Mouse (Mus musculus): ENCODE measurements around the gene Cdc42ep4. TPM values are rescaled to one million over a fixed set of nuclear protein-coding genes. Genes with fewer than 3 reads are reported as not detected.

Gene Cdc42ep4
- polyA plus RNA-seq, 1 experiment from 2014 or later, result 102 TPM

DNA sequence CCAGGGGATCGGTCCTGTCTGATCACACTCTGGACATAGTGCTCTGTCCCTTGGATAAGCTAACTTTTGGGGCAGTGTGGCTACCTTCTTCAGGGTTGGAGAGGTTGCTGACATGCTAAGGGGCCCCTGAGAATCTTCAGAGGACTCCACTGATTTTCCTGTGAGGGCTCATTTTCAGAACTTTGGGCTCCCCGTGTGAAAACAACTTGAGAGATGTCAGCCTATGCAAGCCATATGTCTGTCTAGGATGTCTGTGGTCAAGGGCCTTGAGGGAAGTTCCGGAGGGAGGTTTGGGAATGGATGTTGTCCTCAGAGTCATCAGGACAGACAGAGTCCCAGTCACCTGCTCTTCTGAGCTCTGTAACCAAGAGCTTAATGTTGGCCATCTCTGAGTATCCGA, 34.7 kb upstream of the Cdc42ep4 start:
- Histone ChIP-seq H3K4me1 (peaks cover 62% of the 10 kb centered on the region), H3K4me3 (peak overlapping the region; percentile 38), H3K27ac (peak overlapping the region; percentile 97), H3K9ac (0 out of 2 replicates have a peak overlapping the region, but pooled peaks have one; percentile 67), H3K36me3 (no peaks in the 10 kb centered on the region), H3K9me3 (no peaks in the 10 kb centered on the region), H3K4me2 (replicated peaks) (peak overlapping the region; percentile 66), H3K27me3 (no peaks in the 10 kb centered on the region)
- ATAC-seq (ENCODE audit: low FRiP score, low read depth), result 0 out of 2 replicates have a peak, but pooled peaks have one; percentile 0
- WGBS, result 48% methylated on average over 4 of the region's 4 CpGs

DNA sequence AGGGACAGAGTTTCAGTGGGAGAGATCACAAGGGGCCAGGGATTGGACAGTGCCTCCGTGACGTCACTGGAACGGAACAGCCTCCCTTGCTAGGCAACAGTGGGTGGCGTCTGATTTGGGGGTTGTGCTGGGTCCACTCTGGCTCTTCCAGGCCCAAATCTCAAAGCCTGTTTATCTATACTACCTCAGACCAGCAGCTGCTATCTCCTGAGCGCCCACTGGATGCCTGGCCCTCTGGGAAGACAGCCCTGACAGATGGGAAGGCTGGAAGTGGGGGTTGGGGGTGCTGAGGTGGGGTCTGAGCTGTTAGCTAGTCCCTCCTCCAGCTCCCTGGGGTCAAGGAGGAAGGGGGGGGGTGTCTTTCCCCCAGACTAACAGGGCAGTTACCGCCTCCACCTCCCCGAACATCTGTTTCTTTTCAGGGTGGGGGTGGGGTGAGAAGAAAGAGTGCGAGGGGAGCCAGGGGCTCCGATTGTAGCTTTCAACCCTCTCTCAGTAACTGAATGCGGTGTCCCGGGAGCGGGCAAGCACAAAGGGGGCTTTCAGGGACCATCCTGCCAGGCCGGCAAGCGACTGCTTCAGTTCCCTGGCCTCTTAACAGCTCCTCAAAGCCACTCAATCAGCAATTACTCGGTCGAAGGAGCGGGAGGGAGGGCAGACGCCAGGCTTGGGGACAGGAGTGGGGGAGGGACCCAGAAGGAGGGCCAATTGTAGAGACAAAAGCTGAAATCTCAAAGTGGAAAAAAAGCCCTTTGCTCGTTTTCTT, 33.9 kb upstream of the Cdc42ep4 start:
- Histone ChIP-seq H3K9me3 (no peaks in the 10 kb centered on the region), H3K4me3 (peak overlapping the region; percentile 38), H3K36me3 (no peaks in the 10 kb centered on the region), H3K27me3 (no peaks in the 10 kb centered on the region), H3K27ac (peak overlapping the region; percentile 97), H3K4me1 (peaks cover 64% of the 10 kb centered on the region), H3K9ac (peak overlapping the region; percentile 67), H3K4me2 (replicated peaks) (peak overlapping the region; percentile 66)
- peak; percentile 92 for ATAC-seq (ENCODE audit: low FRiP score, low read depth)
- WGBS, result under 1% methylated on average over 19 of the region's 19 CpGs

DNA sequence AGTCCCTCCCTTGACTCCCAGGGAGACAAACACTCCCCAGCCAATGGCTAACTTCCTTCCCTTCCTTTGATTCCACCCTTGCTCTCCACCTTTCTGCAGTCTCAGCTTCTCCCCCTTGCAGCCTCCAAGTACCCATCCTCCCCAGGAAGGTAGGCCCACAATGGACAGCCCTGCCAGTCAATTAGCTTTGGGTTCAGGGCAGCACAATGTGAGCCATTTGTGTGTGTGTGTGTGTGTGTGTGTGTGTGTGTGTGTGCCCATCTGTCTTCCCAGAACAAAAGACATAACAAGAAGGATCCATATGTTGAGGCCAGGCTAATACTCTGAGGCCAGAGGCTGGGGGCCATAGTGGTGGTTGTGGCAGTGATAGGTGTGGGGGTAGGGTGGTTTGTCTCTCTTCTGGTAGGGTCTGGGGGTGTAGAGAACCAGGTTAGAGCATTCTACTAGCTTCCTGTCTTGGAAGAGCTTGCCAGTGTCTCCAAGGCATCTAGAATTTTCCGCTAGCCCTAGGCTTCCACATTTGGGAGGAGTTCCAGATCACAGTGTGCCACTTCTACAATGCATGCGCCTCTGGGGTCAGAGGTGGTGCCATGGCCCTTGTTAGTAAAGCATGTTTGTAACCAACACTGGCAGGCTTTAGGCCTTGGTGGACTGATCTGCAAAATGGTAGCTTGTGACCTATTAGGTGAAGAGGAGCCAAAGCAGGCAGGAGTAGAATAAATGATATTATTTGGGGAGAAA, 33.1 kb upstream of the Cdc42ep4 start:
- H3K4me2 ChIP-seq (replicated peaks), result peak overlapping the region; percentile 66
- ATAC-seq (ENCODE audit: low FRiP score, low read depth), result peak; percentile 13
- no peaks in the 10 kb centered on the region for H3K27me3 ChIP-seq
- H3K4me3 ChIP-seq, result no peak overlapping the region; the same call in 1 of the 2 replicates
- H3K9me3 ChIP-seq, result no peaks in the 10 kb centered on the region
- peaks cover 68% of the 10 kb centered on the region for H3K4me1 ChIP-seq
- H3K36me3 ChIP-seq, result no peaks in the 10 kb centered on the region
- H3K9ac ChIP-seq, result no peak overlapping the region
- 43% methylated on average over 2 of the region's 2 CpGs for WGBS
- H3K27ac ChIP-seq, result peak overlapping the region; percentile 97

DNA sequence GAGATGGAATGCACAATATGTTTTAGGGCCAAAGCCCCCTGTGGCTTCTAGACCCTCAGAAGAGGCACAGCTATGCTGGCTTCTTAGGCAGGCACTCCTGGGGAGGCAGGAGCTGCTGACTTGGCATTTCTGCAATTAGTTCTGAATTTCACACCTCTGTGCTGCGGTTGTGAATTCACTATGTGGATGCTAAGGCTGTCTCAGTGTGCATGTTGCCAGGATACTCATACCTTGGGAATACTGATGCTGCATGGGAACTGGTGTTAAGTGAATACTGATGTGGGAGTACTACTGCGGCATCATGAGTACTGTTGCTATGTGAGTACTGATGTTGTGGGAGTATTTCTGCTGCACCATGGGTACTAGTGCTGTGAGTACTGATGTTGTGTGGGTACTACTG, 30.8 kb upstream of the Cdc42ep4 start:
- WGBS, result 65% methylated on average over 2 of the region's 2 CpGs
- no peak overlapping the region for H3K27ac ChIP-seq
- H3K27me3 ChIP-seq, result no peaks in the 10 kb centered on the region
- H3K9me3 ChIP-seq, result no peaks in the 10 kb centered on the region
- peaks cover 72% of the 10 kb centered on the region for H3K4me1 ChIP-seq
- no peak overlapping the region for H3K4me3 ChIP-seq
- H3K36me3 ChIP-seq, result no peaks in the 10 kb centered on the region
- no peak for ATAC-seq (ENCODE audit: low FRiP score, low read depth)
- peak overlapping the region; percentile 0; the same call in 1 of the 2 replicates for H3K9ac ChIP-seq
- no peak overlapping the region for H3K4me2 ChIP-seq (replicated peaks)

DNA sequence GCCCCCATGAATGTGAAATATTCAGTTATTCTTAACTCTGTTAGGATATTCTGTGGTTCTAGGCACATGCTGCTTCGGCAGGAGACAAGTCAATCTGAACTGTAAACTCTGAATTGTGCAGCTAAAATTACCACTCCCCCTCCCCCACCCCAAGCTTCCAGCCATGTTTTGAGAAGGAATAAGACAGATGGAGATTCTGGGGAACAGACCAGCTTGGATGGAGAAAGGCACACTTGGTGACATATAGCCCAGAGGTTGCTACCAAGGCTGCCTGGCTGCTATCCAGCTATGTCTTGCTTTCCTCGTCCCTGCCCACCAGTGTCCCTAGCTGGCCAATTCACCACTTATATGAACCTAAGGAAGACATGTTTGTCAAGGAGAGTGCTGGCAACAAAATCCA, 30.3 kb upstream of the Cdc42ep4 start:
- WGBS, result 35% methylated on average over 2 of the region's 2 CpGs
- H3K9me3 ChIP-seq, result no peaks in the 10 kb centered on the region
- no peaks in the 10 kb centered on the region for H3K27me3 ChIP-seq
- H3K9ac ChIP-seq, result peak overlapping the region; percentile 0; the same call in 1 of the 2 replicates
- H3K27ac ChIP-seq, result no peak overlapping the region; the same call in 1 of the 2 replicates
- H3K4me1 ChIP-seq, result peaks cover 73% of the 10 kb centered on the region
- no peaks in the 10 kb centered on the region for H3K36me3 ChIP-seq
- no peak for ATAC-seq (ENCODE audit: low FRiP score, low read depth)
- H3K4me2 ChIP-seq (replicated peaks), result no peak overlapping the region
- H3K4me3 ChIP-seq, result no peak overlapping the region

DNA sequence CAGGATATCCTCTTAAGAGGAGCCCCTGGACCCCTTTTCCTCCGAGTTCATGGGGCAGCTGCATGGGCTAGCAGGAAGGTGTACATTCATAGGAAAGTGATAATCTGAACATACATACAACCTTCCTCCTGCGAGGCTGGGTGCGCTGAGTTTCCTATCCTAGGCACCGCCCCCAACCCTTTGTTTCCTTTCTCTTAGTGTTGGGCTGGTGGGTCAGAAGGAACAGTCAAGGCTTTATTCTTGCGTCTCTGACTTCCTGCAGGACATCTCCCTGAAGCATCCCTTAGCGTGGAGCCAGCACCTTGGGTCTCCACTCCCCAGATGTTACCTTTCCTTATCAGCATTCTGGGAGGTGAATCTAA, 28.0 kb upstream of the Cdc42ep4 start:
- no peak overlapping the region for H3K4me3 ChIP-seq
- peaks cover 53% of the 10 kb centered on the region for H3K4me1 ChIP-seq

DNA sequence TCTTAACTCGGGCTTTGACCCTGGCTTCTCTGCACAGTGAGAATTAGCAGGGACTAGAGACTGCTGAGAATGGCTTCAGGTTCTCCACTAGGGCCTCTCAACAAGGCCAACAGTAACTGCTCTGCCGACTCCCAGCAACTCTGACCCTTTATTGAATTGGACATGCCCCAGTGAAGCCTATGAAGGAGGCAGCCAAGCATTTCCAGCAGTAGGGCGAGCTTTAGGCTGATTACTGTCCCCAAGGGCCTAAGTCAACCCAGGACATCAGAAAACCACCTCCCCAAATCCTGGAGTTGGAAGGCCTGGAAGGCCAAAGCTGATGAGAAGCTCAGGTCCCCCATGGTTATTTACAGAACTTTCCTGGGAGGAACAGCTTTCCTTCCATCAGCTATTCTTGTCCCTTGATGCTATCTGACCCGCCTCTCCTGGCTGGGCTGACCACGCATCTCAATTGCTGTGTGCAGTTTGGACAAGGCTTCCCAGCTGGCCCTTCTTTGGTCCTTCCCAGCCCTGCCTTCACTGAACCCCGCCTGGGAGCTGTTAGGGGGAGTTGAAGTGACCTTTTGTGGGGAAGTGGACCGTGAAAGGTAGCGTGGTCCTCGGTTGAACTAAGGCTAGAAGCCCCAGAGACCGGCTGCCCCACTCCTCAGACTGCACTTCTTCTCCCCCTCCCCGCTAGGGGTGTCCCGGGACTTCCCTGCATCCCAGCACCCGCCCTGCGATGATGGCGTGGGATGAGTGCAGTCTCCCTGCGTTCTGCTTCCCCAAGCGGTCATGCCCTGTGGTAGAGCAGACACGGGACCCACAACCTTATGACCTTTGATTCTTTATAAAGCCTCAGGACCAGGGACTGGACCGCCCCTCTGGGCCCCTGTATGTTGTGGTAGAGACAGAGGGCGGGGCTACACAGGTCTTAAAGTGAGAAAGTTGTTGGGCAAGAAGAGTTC, 27.3 kb upstream of the Cdc42ep4 start:
- Histone ChIP-seq H3K27me3 (no peaks in the 10 kb centered on the region), H3K4me1 (peaks cover 49% of the 10 kb centered on the region), H3K4me3 (no peak overlapping the region), H3K36me3 (no peaks in the 10 kb centered on the region), H3K27ac (no peak overlapping the region), H3K9ac (no peak overlapping the region), H3K4me2 (replicated peaks) (no peak overlapping the region), H3K9me3 (no peaks in the 10 kb centered on the region)
- no peak for ATAC-seq (ENCODE audit: low FRiP score, low read depth)
- WGBS, result 42% methylated on average over 20 of the region's 20 CpGs

More for the DNA sequence above, 28.0 kb upstream of the Cdc42ep4 start:
- H3K9ac ChIP-seq, result no peak overlapping the region
- H3K27me3 ChIP-seq, result no peaks in the 10 kb centered on the region
- ATAC-seq (ENCODE audit: low FRiP score, low read depth), result no peak
- WGBS, result 38% methylated on average over 6 of the region's 6 CpGs
- H3K36me3 ChIP-seq, result no peaks in the 10 kb centered on the region
- H3K27ac ChIP-seq, result no peak overlapping the region
- no peak overlapping the region for H3K4me2 ChIP-seq (replicated peaks)
- H3K9me3 ChIP-seq, result no peaks in the 10 kb centered on the region

DNA sequence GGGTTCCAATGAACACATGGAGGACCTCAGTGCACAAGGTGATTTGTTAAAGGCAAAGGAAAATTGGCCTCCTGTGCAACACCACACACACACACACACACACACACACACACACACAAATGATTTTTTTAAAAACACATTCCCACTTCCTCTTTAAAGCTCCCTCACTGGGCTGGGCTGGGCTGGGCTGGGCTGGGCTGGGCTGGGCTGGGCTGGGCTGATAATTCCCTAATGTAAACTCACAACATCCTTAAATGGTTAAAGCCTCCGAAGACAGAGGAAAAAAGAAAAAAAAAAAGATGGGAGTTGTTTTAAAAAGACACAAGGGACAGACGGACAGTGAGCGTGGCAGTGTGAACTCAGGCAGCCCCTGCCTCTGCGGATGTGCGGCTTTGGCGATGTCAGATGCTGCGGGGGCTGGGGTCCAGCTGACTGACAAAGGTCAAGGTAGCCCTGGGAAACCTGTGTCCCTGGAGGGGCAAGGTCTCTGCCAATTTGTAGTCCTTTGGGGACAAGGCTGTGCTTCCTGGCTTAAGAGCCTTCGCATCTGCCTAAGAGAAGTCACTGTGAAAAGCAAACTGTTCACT, 26.3 kb upstream of the Cdc42ep4 start:
- H3K9ac ChIP-seq, result no peak overlapping the region
- H3K27ac ChIP-seq, result no peak overlapping the region
- H3K4me2 ChIP-seq (replicated peaks), result no peak overlapping the region
- H3K9me3 ChIP-seq, result no peaks in the 10 kb centered on the region
- H3K27me3 ChIP-seq, result no peaks in the 10 kb centered on the region
- peaks cover 49% of the 10 kb centered on the region for H3K4me1 ChIP-seq
- no peaks in the 10 kb centered on the region for H3K36me3 ChIP-seq
- WGBS, result 65% methylated on average over 8 of the region's 8 CpGs
- H3K4me3 ChIP-seq, result no peak overlapping the region
- no peak; the same call in 1 of the 2 replicates for ATAC-seq (ENCODE audit: low FRiP score, low read depth)

DNA sequence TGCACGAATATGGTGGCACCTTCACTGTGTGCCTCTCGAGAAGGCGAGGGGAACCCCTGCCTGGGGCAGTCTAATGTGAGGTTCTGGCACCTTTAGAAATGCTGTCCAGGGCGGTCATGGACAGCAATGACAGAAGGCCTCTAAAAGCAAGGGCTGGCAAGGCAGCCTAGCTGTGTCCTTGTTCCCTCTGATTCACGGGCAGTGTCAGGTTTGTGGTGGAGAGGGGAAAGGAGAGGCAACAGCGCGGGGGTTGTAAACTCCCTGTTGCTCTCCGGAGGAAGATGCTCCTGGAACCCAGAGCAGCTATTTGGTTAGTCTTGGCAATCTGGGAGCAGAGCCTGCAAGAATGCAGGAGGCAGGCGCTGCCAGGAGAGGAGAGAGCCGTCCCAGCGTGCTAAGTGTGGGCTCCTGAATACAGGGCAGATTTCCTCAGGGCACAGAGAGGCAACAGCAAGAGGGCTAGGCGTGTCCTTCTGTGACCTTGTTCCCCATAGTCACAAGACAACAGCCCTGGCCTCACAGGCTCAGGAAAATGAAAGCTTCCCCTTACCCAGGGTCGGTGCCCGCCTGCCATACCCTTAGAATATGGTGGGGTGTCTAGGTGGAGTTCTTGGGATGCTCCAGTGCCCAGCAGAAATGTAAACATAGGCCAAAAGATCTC, 25.3 kb upstream of the Cdc42ep4 start:
- H3K9ac ChIP-seq, result no peak overlapping the region; the same call in 1 of the 2 replicates
- no peak overlapping the region for H3K27ac ChIP-seq
- no peak overlapping the region for H3K4me3 ChIP-seq
- no peaks in the 10 kb centered on the region for H3K36me3 ChIP-seq
- H3K27me3 ChIP-seq, result no peaks in the 10 kb centered on the region
- ATAC-seq (ENCODE audit: low FRiP score, low read depth), result no peak
- H3K4me1 ChIP-seq, result peaks cover 42% of the 10 kb centered on the region
- H3K9me3 ChIP-seq, result no peaks in the 10 kb centered on the region
- H3K4me2 ChIP-seq (replicated peaks), result no peak overlapping the region
- 61% methylated on average over 14 of the region's 14 CpGs for WGBS

DNA sequence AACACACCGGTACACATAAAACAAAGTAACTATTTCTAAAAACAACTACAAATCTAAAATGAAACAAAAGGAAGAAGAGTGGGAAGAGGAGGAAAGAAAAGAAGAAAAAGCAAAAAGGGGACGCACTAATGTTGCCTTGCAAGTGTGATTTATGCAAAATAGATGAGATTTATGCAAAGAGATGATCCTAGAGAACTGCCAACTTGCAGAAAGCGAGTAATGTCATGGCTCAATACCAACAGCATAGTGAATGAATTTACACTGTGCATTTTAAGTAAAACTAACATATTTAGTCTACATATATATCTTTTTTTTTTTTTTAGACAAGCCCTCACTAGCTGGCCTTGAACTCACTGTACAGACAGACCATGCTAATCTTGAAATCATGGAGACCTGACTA, 23.1 kb upstream of the Cdc42ep4 start:
- H3K36me3 ChIP-seq, result no peaks in the 10 kb centered on the region
- H3K4me2 ChIP-seq (replicated peaks), result no peak overlapping the region
- 92% methylated on average over 3 of the region's 3 CpGs for WGBS
- H3K27me3 ChIP-seq, result no peaks in the 10 kb centered on the region
- no peak overlapping the region for H3K4me3 ChIP-seq
- H3K27ac ChIP-seq, result no peak overlapping the region
- H3K9ac ChIP-seq, result no peak overlapping the region
- peaks cover 26% of the 10 kb centered on the region for H3K4me1 ChIP-seq
- H3K9me3 ChIP-seq, result no peaks in the 10 kb centered on the region
- ATAC-seq (ENCODE audit: low FRiP score, low read depth), result no peak

DNA sequence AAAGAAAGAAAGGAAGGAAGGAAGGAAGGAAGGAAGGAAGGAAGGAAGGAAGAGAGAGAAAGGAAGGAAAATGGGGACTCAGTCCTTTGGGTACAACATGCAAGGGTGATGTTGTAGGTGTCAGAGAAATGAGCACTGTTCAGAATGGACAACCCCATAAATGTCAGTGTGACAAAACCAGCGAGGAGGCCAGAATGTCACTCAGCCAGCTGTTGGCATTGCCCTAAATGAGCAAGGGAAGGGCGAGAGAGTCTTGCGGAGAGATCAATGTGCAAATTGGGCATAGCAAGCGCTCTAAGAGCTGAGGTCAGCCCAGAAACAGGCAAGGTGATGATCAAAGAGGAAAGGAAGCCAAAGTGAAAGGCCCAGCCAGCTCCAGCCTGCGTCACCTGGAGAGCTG, 21.5 kb upstream of the Cdc42ep4 start:
- Histone ChIP-seq H3K4me2 (replicated peaks) (no peak overlapping the region), H3K4me3 (no peak overlapping the region), H3K27ac (no peak overlapping the region), H3K4me1 (peaks cover 21% of the 10 kb centered on the region), H3K9ac (no peak overlapping the region), H3K9me3 (no peaks in the 10 kb centered on the region), H3K36me3 (no peaks in the 10 kb centered on the region), H3K27me3 (no peaks in the 10 kb centered on the region)
- 69% methylated on average over 5 of the region's 5 CpGs for WGBS
- no peak for ATAC-seq (ENCODE audit: low FRiP score, low read depth)
